Mouse (Mus musculus) adrenal gland, postnatal 10 days (tissue): ENCODE measurements at regions not wholly inside any gene's neighbourhood (a gene's known extent, or its start where the extent isn't known, plus 50 kb on each side); places are given as distances from the start of the nearest gene placed in this dataset.
A peak's percentile ranks its signal among the peaks of the same experiment; 100 is the strongest.

ENCODE experiments used
- DNase-seq: peaks from one replicate; pipeline ENCODE4 v3.0.0; 2021; ENCODE audit warnings: mixed read lengths

DNA sequence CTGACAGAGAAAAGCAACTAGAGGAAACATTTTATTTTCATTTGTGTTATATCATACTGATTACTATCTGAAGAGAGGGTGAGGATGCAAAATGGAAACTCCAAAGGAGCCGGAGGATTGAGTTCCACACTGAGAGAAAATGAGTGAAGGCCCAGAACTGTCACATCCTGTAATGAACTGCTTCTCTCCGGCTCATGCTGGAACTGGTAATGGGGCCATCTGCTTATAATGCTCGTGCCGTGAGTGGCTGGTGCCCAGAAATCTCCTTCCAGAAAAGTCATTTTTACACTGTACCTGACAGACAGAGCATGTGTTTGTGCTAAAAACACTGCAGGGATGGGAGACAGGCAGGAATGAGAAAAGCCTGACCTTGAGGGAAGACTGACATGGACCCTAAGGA, 483.5 kb upstream of the Pkdcc start:
- no peak for DNase-seq

DNA sequence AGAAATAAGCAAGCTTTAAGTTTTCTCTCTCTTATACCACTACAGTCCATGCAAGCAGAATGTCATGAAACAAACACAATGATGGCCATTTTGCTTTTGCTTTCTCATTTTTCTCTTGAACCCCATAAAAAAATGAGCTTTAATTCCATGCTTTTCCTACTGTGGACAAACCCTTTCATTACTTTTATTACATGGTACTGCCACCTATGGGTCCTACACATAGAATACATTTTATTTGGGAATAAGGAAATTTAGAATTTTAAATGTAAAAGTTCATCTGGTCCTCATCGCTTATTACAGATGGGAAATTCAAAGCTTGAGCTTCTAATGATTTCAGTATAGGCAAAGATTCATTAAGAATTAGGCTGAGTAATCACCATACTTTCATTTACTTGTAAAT, 472.6 kb upstream of the Pkdcc start:
- DNase-seq = no peak

DNA sequence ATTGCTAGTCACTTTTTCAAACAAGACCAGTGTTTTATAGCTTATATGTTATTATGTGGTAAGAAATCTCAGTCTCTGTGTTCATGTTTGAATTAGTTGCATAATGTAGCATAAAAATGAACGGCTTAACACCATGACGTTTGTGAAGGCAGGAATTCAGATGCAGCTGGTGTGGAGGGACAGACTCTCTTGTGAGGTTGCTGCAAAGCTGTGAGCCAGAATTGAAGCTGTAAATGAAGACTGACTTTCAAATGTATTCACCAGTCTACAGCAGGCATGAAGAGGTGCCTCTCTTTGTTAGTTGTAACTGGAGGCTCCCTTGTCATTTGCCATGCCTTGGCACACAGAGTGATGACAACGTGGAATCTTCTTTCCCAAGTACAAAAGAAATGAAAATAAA, 457.7 kb upstream of the Pkdcc start:
- DNase-seq = no peak

DNA sequence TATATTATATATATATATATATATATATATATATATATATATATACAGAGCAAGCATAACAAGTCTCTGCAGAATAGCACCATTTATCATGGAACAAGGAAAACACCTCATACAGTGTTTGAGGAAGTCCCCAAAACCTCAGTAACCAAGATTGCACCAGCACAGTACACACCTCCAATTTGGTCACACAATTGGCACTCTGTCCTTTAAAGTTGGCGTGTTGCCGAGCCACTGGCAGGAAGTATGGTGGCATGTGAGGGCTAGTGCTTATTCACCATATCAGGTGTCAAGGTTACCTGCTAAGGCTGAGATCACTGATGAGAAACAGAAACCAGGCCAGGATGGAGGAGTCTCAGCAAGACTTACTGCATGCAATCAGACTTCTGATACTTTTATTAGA, 436.0 kb upstream of the Pkdcc start:
- DNase-seq = peak; percentile 20

DNA sequence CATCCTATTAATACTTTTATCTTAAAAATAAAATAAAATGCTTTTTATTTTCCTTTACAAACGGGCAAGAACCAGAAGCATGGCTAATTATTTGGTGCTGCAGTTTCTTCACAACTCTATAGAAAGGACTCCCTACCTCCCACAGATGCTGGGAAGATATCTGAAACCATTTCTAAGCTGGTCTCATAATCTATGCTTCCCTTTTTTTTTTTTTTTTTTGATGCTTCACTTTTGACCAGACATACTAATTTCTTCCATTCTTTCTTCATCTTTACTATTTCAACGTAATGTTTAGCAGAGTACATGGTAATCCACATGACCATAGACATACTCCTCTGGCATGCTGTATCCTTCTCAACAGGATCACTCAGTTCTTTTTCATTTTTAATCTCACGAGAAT, 393.0 kb upstream of the Pkdcc start:
- no peak for DNase-seq

DNA sequence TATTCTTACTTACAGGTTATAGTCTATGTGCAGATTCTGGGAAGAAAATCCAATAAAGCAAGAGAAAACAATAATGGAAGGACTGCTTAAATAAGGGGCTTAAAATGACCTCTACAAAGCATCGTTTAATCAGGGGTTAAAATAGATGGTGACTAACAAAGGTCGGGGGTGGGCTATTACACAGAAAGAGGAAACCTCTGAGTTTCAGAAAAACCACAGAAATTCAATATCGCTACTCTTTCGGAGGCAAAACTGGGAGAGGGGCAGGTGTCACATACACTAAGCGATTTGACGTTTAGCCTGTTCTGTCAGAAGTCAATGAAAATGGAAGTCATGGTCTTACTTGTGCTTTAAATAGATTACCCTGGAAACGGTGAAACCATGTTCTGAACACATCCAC, 391.0 kb upstream of the Pkdcc start:
- DNase-seq = no peak

DNA sequence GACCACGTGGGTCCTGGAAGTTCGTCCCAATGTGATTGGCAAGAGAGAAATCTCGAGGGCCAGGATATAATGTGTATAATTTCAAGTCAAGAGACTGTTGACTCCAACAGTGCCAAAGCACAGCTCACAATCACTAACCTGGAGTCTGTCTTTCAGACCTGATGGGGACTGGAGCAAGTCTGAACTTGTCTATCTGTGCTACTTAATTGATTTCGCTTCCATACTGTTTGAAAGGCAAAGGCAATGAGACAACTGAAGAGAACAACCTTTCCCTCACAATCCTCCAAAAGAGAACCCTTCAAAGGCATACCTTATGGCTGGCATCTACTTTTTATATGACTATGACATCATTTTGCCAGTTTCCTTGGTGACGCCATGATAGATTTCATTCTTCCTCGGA, 390.5 kb upstream of the Pkdcc start:
- no peak for DNase-seq

DNA sequence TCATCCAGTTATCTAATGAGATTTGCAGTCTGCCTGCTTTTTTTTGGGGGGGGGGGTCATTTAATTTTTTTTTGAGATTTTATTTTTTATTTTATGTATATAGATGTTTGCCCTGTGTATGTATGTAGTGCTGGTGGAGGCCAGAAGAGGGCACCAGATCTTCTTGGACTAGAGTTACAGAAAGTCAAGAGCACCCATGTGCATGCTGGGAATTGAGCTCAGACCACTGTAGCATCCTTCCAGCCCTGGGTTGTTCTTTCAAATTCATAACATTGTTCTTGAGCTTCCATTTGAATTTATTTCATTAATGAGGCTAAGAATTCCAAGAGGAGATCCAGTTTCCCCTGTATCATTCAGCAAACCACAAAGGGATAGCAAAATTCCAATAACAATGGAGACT, 387.9 kb upstream of the Pkdcc start:
- DNase-seq = peak; percentile 23

DNA sequence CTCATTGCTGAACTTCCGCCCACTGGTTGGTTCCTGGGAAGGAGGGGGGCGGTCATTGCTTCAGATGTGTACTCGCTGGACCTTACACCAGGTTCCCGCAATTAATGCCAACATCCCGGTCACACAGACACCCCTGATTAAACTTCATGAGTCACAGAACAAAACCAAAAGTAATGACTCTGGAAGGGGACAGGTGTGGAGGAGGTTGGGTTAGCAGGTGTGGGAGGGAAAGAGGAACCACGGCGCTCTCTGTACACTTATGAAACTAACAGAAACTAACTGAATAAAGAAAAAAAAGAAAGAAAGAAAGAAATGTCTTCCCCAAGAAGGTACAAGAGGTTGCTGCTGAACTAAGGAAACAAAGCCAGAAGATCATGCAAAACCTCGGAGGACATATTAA, 387.3 kb upstream of the Pkdcc start:
- no peak for DNase-seq

DNA sequence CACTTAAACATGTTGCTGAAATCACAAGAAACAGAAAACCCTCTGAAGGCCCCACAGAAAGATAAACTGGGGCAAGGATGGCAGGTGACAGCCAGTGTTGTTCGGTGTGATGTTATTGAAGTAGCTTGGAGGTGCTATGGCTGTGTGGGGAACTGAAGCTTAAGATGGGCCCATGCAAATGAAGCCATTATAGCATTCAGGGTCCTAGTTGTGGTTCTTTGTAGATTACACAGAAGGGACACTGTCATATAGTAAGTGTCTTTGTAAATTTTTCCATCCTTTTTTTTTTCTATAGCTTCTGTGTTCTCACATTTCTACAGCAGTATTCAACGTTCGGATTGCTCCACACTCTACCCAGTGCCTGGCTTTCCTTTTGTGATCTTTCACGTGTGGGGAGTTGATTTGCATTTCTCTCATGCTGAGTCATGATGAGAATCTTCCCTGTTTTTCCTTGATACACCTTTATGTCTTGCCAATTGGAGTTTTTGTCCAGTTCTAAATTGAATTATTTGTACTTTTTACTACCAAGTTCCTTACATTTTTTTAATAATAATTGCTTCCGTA, 386.6 kb upstream of the Pkdcc start:
- DNase-seq = no peak

DNA sequence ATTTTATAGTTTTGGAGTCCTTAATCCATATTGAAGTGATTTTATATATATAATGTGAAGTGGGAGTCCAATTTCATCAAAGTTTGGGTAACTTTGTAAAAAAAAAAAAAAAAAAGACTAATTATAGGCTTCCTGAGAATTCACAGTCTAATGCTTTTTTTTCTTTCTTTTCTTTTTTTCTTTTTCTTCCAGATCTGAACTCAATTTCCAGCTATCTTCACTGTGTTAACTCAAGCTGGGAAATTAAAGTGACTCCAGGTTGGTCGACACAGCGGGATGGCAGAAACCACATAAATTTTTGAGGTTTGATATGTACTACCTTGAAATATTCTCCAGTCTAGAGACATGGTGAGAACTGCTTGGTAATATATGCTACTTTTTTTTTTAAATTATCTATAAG, 385.7 kb upstream of the Pkdcc start:
- DNase-seq = no peak

DNA sequence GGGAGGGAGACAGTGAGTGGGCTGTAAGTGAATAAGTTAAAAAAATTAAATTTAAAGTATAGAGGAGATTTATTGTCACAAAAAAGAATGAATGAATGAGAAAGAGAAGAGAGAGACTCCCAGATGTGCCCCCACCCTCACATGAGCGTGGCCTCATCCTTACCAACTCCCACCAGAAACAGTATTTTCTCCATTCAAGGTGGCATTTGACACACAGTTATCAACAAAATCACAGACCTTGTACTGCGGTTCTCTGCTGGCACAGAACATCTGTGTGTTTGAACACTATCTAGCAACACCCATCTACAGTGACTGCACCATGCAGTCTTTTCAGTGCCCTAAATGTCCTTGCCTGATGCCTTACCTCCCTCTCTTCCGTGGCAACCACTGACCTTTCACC, 380.9 kb upstream of the Pkdcc start:
- DNase-seq = no peak

DNA sequence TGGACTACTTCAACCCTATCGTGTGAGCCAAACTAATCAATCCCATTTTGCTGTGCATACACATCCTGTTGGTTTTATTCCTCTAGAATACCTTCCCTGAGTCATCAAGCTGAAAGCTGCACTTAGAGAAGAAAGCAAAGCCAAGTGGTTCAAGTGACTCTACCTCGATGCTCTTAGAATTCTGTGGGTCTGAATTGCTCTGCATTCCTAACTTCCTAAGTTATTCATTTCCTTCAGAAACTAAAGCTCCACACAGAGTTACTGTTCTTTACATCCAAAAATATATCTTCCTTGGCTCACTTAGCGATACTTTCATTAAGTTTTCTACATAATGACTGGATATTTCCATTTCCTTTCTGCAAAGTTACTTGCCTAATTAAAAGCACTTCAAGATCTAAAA, 379.0 kb upstream of the Pkdcc start:
- DNase-seq = no peak

DNA sequence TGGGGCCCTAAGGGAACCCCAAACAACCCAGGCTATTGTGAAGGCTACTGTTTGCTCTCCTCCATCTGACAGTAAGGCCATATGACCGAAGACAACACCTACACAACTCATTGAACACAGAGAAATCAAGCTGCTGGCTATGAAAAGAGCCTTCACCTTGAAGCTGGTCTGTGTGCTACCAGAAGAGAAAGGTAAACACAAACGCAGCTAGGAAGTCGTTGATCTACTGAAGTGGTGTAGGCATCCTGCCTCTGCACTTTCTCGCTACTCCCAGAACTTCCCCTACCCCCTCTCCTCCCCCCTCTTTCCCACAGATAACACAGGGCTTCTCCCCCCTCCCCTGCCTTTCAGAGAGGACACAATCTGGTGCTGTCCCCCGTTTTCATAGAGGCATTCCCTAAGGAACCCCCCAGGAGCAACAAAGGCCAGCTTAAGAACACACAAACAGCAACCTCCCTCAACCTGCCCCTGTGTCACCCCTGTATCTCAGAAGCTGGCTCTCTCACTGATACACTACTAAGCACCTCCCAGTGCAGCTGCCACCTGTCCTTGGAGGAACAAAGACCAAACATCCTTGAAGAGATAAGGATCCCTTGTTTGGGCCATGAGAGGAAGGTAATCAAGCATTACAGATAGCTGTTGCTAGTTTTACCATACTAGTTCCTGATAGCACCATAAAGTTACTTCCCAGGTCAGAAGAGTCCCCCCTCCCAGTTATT, 368.2 kb upstream of the Pkdcc start:
- no peak for DNase-seq

DNA sequence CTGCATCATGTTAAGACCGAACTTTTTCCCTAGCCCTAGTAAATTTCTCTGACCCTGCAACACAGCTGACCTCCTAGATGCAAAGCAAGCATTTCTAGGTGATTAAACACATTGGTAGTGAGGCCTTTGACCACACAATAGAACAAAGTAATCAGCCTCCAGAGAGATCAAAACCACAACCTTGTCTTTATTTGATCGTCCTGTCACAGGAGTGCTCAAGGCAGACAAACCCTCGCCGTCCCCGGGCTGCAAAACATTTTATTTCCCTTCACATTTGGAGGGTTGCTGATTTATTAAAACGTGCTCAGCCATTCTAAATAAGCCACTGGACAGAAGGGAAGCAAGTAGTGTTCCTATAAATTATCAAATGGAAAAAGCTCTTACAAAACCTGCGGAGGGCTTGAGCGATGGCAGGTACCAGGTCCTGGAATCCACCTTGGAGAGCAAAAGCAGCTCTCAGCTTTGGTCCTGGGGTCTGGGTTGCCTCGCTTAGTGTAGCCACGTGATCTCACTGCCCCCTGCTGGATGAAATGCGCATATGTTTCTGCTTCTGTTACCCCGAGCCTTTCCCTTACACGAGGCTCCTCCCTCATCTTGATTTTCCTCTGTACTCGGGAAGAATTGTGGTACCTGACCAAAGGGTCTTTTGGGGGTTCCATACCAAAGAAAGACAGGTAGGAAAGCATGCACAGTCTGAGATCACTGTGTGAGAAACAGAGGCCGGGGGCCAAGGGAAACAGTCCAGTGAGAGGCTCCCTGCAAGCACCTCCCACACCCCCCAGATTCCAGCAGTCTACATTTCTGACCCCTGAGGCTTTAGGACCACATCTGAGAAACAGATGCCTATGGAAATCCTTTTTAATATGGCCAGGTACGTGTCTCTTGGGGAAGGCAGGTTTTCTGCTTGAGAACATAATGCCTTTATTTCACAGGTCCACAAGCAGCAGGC, 357.6 kb upstream of the Pkdcc start:
- DNase-seq = peak; percentile 86

DNA sequence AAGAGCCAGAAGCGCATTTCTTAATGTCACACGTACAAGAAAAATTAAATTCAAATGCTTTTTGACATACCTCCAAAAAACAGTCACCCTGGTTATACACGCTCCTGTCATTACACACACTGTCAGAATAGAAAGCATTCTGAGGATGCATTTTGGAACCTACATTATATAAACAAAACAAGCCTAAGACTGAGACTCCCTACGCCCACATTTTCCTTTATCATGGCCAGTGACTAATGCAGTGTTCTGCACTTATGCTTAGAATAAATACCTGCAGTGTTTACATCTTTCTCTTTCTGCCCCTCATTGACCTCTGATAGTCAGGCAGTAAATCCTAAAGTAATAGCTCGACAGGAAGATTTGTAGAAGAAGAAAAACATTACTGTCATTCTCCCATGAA, 354.7 kb upstream of the Pkdcc start:
- DNase-seq = no peak

DNA sequence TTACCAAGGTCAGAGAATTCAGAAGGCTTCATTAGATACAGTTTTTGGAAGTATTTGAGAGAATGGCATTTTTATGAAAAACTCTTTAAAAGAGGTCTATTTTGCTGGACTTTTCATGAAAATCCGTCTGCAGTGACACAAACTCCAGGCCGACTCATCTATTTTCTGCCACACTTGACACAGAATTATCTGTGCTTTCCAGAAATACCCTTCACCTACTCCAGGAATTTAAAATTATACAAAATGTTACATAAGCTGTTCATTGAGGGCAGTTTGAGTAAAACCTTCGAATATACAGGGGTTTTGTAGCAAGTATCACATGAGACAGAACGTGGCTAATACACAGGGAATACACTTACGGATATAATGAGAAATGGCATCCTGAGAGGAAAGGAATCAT, 354.1 kb upstream of the Pkdcc start:
- DNase-seq = no peak

DNA sequence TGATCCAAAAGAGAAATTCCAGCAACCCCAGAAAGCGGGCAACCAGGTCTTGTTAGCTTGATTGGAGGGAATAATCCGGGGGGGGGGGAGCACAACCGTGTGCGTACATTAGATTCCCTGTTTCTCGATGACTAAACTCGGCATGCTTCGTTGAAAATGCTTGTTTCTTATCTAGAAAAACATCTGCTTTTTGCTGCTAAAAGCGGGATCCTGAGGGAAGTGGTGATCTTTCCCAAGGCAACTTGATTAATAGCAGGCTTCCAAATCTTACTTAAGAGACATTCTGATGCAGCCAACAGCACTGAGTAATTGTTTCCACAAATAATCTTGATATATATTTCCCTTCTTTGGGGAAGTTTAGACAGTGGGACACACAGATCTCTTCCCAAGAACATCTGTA, 338.0 kb upstream of the Pkdcc start:
- DNase-seq = no peak

DNA sequence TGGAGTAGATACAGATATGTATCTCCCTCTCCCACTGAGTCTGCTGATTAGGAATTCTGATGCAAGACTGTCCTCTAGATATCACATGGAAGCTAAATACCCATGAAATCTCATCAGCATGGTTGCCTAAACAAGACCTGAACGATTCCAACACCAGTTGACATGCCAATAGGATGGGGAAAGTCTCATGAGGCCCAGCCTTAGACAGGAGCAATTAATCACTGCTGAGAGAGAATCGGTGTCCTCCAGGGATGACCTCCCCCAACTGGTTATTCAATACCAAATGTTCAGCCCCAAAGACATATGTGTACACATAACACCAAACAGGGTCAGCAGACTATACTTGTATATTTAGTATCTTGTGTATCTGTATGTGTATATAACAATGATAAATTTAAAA, 314.5 kb upstream of the Pkdcc start:
- no peak for DNase-seq

DNA sequence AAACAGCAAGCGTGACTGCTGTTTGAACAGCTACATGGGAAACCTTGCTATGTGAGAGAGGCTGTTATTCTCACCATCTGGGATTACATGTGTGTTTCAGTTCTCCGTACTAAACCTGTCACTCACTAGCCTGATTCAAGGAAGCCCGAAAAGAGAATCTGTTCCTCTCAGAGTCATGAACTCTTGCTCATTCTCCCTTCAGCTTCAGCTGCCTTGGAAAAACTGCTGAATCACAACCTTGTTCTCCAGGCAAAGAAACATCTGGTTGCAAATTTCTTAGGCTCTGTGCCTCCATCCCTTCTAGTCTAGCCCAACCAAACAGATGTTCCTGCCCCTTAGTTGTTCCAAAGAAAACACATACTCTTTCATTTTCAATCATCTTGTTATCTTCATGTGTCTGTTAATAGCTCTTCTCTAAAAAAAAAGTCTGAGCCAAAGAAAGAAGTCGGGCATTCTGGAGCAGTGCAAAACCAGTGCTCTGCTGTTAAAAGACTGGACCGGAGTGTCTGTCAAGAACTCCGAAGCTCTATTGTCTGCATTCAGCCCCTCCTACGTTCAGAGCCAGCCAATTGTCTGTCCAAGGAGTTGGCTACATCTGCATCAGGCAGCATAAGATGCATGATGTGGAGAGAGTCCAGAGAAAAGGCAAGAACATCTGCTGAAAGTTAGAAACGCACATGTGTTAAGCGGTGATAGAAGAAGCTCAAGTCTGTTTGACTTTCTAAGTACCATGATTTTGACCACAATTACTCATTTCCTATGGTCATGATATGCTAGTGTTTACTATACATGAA, 313.8 kb upstream of the Pkdcc start:
- DNase-seq = no peak

DNA sequence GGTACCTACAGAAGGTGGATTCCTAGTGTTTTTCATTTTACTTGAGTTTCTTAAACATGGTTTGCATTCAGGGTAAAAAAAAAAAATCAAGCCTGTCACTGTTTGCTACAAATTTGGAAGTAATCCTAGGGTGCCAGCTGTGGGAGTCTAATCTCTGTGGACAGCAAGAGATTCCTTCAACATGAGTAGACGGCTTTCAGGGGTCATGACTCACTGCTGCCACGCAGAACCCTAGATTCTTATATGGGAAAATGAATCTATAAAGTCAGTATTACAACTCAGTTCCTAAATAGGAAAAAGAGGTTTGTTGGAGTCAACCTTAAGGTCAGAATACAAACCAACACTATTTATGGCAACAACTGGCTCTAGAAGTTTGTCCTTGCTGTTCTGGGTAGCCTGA, 310.1 kb upstream of the Pkdcc start:
- no peak for DNase-seq

DNA sequence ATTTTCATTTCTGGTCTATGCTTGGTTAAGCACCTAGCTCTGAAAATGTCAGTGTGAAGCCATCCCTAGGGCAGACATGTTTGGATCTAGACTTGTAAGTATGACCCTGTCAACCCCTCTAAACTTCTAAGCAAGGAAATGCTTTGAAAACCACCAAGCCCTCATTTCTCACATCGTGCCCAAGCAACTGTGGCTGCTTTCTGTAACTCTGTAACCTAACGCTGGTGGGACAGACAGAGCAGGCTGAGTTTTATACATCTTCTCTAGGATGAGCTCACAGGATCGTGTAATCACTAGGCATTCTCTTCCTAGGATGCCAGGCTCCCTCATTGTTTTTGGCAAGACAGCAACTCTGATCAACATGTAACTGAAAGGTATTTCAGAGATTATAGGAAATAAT, 309.6 kb upstream of the Pkdcc start:
- DNase-seq = no peak

DNA sequence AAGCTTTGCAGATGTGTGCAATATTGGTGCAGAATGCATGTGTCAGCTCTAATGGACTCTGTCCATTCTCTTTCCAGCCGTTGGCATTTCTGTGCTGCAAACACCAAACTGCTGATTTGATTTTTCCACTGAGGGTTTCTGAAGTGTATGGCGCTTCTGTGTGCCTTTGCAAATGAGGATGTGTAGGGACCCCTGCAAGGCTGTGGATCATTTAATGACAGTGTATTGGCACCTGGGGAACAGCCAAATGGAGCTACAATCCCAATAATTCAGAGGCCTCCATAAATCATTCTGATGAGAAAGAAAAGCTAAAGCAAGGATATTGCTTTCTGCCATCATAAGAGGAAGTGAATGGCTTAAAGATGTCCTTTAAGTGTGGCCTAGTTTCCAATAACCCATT, 305.9 kb upstream of the Pkdcc start:
- no peak for DNase-seq
